Mouse (Mus musculus): Measurements from ENCODE around the gene Vps18. TPM values are rescaled to one million over a fixed set of nuclear protein-coding genes. Genes with fewer than 3 reads are reported as not detected.

Gene Vps18
- total RNA-seq, 2 experiments from 2014 or later = 39.9 to 43.2 TPM

GRCm38 (mm10) chr2:119263813-119264212, 24.7 kb upstream of the Vps18 start:
- no peak overlapping the region for H3K4me3 ChIP-seq
- no peak for TF ChIP-seq CTCF (conservative IDR thresholded peaks at IDR 0.05)
- no peak for DNase-seq (ENCODE audit: low spot score in 2 of 2)
- no peak overlapping the region for H3K27ac ChIP-seq

- Histone ChIP-seq H3K4me3 (peak overlapping the region; percentile 71), H3K27ac (no peak overlapping the region)
- no peak for TF ChIP-seq CTCF (conservative IDR thresholded peaks at IDR 0.05)
- no peak for DNase-seq (ENCODE audit: low spot score in 2 of 2)
Measured at GRCm38 (mm10) chr2:119270286-119270642, 18.3 kb upstream of the Vps18 start.

GRCm38 (mm10) chr2:119270643-119271331, 17.8 kb upstream of the Vps18 start, which contains the start of gene Rhov:
Gene Rhov (minus strand): TSS chr2:119271272.
- peak within 1 kb of the TSS; percentile 72 for H3K27ac ChIP-seq
- TF ChIP-seq CTCF (conservative IDR thresholded peaks at IDR 0.05) = peak; percentile 58
- peak; percentile 50 to 51 for DNase-seq (ENCODE audit: low spot score in 2 of 2)
- H3K4me3 ChIP-seq = peak within 1 kb of the TSS; percentile 71

- no peak overlapping the region for H3K27ac ChIP-seq
- no peak for TF ChIP-seq CTCF (conservative IDR thresholded peaks at IDR 0.05)
- DNase-seq (ENCODE audit: low spot score in 2 of 2) = no peak
- H3K4me3 ChIP-seq = no peak overlapping the region
Measured at GRCm38 (mm10) chr2:119274126-119274525, 14.4 kb upstream of the Vps18 start.

GRCm38 (mm10) chr2:119276926-119277325, 11.6 kb upstream of the Vps18 start:
- no peak for TF ChIP-seq CTCF (conservative IDR thresholded peaks at IDR 0.05)
- Histone ChIP-seq H3K27ac (no peak overlapping the region), H3K4me3 (no peak overlapping the region)
- no peak for DNase-seq (ENCODE audit: low spot score in 2 of 2)

- no peak for TF ChIP-seq CTCF (conservative IDR thresholded peaks at IDR 0.05)
- no peak for DNase-seq (ENCODE audit: low spot score in 2 of 2)
- no peak overlapping the region for H3K4me3 ChIP-seq
- no peak overlapping the region for H3K27ac ChIP-seq
Measured at GRCm38 (mm10) chr2:119277810-119278209, 10.7 kb upstream of the Vps18 start.

GRCm38 (mm10) chr2:119281899-119282565, 6.5 kb upstream of the Vps18 start:
- no peak for TF ChIP-seq CTCF (conservative IDR thresholded peaks at IDR 0.05)
- H3K4me3 ChIP-seq = no peak overlapping the region
- no peak overlapping the region for H3K27ac ChIP-seq
- DNase-seq (ENCODE audit: low spot score in 2 of 2) = no peak

- Histone ChIP-seq H3K4me3 (no peak overlapping the region), H3K27ac (no peak overlapping the region)
- DNase-seq (ENCODE audit: low spot score in 2 of 2) = no peak
- TF ChIP-seq CTCF (conservative IDR thresholded peaks at IDR 0.05) = no peak
Measured at GRCm38 (mm10) chr2:119287372-119287771, 1.2 kb upstream of the Vps18 start.

GRCm38 (mm10) chr2:119289014-119289416, 475 bp downstream of the Vps18 start:
- no peak for TF ChIP-seq CTCF (conservative IDR thresholded peaks at IDR 0.05)

GRCm38 (mm10) chr2:119292281-119292680, 3.7 kb downstream of the Vps18 start:
- Histone ChIP-seq H3K4me3 (no peak overlapping the region), H3K27ac (no peak overlapping the region)
- TF ChIP-seq CTCF (conservative IDR thresholded peaks at IDR 0.05) = no peak
- DNase-seq (ENCODE audit: low spot score in 2 of 2) = no peak

More at GRCm38 (mm10) chr2:119289014-119289416, 475 bp downstream of the Vps18 start:
- DNase-seq (ENCODE audit: low spot score in 2 of 2) = peak in 1 of 2 experiments; percentile 25
- H3K27ac ChIP-seq = peak overlapping the region; percentile 88
- peak overlapping the region; percentile 93 for H3K4me3 ChIP-seq

GRCm38 (mm10) chr2:119292852-119293251, 4.3 kb downstream of the Vps18 start:
- no peak for TF ChIP-seq CTCF (conservative IDR thresholded peaks at IDR 0.05)
- H3K4me3 ChIP-seq = no peak overlapping the region
- no peak overlapping the region for H3K27ac ChIP-seq
- no peak for DNase-seq (ENCODE audit: low spot score in 2 of 2)

GRCm38 (mm10) chr2:119293311-119293710, 4.8 kb downstream of the Vps18 start:
- TF ChIP-seq CTCF (conservative IDR thresholded peaks at IDR 0.05) = no peak
- DNase-seq (ENCODE audit: low spot score in 2 of 2) = no peak
- no peak overlapping the region for H3K4me3 ChIP-seq
- H3K27ac ChIP-seq = no peak overlapping the region

GRCm38 (mm10) chr2:119293776-119294390, 5.3 kb downstream of the Vps18 start:
- no peak overlapping the region for H3K4me3 ChIP-seq
- DNase-seq (ENCODE audit: low spot score in 2 of 2) = no peak
- H3K27ac ChIP-seq = no peak overlapping the region
- TF ChIP-seq CTCF (conservative IDR thresholded peaks at IDR 0.05) = no peak
